Mouse (Mus musculus): Measurements from ENCODE around the gene Zeb2.

DNA sequence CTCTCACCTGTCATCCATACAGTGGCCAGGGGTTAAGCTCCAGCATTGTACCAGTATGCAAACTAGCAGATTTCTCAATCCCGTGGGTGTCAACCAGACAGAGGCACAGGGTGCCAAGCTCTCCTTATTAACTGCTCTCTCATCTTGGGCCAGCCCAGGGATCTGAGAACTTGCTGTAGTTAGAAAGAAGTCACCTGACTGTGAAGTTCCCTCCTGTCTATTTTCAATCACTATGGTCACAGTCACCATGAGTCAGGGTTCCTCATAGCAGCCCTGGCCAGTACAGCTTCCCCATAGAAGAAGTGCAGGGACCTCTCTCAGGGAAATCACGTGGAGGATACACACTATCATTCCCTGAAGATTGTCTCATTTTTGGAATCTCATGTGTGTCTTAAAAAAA is 67.9 kb downstream of the Zeb2 start:
- TF ChIP-seq CTCF (IDR thresholded peaks at IDR 0.05; ENCODE audit: control insufficient read depth, insufficient read depth, insufficient replicate concordance, low read depth, low read length) = no peak
- TF ChIP-seq POLR2A (IDR thresholded peaks at IDR 0.05; ENCODE audit: control insufficient read depth, low read depth, low read length) = no peak

Data from testis, adult 2 months (tissue).